Mouse (Mus musculus) activated CD4-positive, CD25-positive, alpha-beta regulatory T cell, adult 4 months (primary cell): Measurements from ENCODE around the gene Abcg1. TPM values are rescaled to one million over a fixed set of nuclear protein-coding genes. Genes with fewer than 3 reads are reported as not detected.
A peak's percentile ranks its signal among the peaks of the same experiment; 100 is the strongest.

Experiments
- ATAC-seq: one replicate; pipeline ENCODE4 v1.8.0; 2017
- polyA plus RNA-seq, 2 experiments: library from polyadenylated mRNA; unstranded; fragments of 100-300 nt; shearing (Covaris generic); gene quantifications; one replicate each; pipeline ENCODE4 v1.2.1; 2017

Gene Abcg1
- polyA plus RNA-seq, 2 experiments from 2014 or later: 104 to 116 TPM

DNA sequence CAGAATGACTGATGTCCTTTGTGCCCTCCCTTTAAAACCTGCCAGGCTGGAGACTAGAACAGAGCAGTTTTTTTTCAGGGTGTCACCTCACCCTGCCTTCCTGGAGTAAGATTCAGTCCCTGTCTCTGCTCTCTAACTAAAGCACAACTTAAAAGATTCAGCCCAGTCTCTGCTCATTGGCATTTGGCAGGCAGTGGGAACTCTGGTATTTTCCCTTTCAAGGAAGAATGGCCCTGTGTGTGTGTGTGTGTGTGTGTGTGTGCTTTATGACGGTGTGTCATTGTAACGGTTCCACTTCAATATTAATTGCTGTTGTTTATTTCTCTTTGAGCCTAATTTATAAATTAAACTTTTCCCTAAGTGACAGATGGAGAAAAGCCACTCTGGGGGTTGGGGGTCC, 14.7 kb upstream of the Abcg1 start:
- no peak for ATAC-seq

DNA sequence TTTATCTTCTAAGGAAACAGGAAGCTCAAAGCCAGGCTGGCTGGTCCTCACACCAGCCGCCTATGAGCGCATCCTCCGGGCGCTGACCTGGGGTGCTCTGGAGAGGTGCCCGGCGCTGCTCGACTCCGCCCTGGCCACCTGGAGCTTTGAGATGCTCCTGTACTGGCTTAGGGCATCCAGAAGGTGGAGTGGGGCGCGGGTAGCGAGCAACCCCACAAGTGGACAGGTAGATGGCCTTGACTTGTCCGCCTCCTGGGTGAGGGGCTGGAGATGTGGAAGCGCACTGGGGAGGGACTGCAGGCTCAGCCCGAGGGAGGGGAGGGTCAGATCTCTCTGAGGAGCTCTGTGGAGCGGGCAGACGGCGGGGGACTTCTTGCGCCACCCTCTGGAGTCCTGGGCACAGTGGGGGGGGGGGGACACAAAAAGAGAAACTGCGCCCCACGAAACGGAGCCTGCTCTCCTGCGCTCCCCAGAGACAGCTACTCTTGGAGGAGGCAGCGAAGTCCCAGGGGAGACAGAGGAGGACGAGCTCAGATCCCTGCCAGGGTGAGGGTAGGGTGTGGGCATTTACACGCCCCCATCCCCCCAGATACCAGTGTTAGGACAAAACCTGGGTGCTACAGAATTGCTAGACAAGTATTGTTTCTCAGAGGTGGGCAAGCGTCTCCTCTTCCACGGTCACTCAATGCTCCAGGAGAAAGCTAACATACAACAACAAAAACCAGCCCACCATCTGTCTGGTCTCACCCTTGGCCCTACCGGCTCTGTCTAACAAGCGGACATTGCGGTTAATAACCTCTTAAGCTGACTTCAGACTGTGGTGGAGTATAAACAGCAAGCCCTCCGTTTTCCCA, 643 bp downstream of the Abcg1 start:
- ATAC-seq: peak; percentile 7

- ATAC-seq: peak; percentile 65
These were observed 1.2 kb downstream of the Abcg1 start for GRCm38 (mm10) chr17:31058745-31059085.

DNA sequence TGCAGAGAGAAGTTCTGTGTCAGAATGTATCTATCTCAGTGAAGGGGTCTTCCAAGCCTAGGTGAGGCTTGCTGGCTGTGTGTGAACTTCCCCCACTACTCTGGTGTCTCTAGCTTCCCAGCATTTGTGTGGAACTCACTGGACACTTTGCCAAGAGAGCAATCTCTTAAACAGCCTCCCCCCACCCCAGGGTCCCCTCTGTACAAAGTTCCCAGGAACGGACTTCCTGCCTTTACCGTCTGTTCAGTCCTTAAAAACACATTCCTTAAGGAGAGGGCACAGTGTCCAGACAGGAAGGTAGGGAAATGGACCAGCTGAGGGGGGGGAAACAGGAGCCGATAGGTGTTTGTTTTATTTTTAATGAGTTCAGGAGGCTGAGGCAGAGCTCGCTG, 2.7 kb downstream of the Abcg1 start:
- ATAC-seq: no peak

DNA sequence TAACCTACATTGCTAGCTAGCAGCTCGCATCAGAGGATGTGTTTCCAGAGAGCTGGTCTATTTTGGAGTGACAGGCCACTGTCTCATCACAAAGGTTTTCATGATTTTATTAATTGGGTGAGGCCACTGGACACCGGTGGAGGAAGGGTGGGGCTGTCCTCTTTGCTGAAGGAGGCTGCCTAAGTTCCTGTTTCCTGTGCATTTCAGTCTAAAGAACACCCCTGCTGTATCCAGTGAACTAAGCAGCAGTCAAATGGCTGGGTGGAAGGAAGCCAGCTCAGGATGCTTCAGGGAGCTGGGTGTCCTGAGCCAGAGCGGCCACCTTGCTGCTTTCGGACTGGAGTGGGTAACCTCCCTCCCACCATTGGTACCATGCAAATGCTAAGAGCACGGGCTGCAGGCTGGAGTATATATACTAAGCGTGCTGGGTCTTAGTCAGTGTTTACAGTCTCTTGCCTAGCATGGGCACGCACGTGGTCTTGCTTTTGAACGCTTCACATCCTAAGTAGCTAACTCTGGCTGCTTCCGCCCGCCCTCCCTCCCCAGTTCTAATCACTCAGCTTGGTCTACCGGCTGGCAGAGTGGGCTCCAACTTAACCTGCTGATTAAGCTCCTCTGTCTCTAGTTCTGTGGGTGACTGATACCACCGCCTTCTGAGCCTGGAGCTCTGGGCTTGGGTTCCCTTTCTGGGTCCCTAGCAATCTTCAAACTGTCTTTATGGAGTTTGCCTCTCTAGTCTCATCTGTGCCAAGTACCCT, 3.3 kb downstream of the Abcg1 start:
- peak; percentile 30 for ATAC-seq

DNA sequence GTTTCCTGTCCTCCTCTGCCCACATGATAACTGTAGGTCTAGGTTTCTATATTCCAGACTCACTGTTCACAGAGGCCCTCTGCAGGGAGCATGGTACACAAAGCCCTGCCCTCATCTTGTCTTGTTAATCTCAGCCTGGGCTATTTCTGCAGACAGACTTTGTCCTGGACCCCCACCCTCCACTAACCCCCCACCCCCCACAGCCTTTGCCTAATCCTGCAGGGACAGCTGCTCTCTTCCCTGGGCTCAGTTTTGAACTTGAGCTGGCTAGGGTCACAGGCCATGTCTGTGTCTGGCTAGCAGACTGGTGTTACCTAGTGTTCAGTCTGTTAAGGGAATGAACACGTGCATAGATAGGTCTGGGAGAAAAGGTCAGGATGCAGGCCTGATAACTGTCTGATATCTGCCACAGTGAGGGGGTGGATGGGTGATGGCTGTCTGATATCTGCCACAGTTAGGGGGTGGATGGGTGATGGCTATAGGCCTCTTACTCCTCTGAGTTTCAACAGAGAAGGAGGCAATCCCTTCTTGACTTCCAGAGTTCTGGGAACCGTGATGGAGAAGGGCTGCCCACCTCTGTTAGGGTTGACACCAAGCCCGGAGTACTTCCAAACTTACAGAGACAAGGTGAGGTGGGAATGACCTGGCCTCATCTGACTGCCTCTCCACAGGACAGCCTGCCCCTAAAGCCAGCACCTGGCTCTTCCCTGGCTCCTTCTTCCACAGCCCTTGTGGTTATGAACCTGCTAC, 4.0 kb downstream of the Abcg1 start:
- no peak for ATAC-seq

DNA sequence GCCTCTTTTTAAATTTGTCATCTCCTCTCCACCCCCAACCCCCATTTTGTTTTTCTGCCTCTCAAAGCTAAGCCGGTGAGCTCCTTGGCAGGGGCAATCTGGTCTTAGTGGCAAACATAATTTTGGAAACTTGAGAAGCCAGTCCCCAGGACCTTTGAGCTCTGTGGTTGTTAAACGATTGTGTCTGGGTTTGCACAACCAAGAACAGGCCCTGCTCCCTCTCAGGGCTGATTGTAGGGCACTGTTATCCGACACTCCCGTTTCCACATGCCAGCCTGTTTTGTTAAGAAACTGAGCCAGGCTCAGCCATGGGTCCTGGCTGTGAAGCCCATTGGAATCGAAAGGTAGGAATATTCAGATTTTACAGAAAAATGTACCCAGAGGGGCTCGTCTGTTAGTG, 8.6 kb downstream of the Abcg1 start:
- ATAC-seq: no peak

DNA sequence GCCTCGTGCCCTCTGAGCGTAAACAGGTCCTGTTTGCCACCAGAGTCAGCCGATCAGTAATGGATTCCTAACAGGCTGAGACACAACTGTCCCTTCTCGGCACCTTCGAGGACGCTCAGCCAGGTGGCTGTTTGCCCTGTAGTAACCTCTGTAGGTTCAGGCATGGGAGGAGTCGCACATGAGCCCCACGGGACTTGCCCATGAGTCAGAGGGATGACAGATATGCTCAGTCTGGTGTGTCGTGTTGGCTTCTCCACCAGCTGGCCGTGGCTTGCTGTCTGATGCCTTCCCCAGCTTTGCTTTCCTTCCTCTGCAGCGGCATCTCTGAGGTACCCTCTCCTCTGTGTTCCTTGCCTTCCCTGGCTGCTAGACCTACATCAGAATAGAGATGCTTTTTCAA, 9.6 kb downstream of the Abcg1 start:
- ATAC-seq: peak; percentile 99

DNA sequence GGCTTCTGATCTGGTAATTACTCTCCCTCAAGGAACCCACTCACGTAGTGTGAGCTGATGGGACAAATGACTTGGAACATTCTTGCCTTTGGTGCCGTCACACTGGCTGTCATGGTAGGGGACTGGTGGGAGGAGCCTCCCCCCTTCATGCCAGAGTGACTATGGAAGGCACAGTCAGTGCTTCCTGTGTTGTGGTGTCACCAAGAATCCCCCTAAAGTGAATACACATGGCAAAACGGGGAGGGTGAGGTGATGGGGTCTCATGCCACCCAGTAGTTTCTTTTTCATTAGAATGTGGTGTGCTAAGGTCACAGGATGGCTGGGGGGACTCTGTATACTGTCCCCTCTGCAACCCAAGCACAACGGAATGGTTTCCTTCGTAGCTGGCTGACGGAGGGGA, 11.6 kb downstream of the Abcg1 start:
- ATAC-seq: no peak

DNA sequence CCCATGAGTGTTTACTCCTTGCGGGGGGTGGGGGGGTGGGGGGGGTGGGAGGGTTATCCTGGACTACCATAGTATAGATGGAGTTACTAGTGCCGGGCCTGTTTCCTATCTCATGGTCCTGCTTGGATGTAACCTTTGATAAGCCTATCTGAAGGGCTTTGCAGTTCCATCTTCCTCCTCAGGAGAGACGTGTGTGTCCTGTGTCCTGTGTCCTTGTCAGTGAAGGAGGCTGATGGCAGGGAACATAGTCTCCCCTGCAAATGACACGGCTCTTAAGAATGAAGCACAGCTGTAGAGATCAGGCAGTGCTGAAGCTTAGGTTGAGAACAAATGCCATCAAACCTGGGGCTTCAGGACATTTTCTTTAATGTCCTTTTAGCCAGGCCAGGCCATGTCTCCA, 12.4 kb downstream of the Abcg1 start:
- ATAC-seq: no peak

GRCm38 (mm10) chr17:31070403-31071185, 13.1 kb downstream of the Abcg1 start:
- no peak for ATAC-seq

DNA sequence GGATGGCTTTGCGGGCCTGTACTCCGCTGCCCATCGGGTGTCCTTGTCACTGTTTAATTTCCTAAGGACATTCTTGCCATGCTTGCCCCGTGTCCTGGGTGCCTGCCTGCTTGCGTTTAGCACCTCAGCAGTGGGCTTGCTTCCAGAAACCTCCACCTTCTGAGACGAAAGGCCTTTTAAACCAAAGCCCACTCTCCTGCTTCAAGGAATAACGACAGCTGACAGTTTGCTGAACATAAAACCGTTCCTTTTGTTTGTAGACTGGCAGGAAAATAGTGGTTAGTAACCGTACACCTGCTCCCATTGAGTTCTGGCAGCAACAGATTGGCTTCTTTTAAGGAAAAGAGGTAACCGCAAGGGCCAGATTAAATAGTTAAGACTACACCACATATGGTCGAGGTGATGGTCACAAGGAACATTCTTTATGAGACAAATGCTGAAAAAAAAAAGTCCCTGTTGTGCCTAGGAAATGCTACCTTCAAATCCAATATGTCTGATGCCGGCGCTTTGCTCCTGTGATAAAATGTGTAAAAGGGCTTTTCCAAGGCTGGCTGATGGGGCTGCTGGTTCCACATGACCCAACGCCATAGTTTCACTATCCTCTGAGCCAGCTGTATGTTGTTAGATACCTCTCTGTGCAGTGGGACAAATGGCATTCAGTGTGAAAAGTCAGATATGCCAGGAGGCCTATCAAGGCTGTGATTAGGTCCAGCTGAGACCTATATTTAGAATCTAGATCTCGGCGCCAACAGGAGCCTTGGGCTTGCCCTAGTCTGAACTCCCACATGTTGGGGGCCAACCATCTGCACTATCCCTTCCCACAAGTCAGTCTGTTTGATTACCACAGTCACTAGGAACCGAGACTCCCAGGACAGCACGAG, 14.2 kb downstream of the Abcg1 start:
- ATAC-seq: no peak

GRCm38 (mm10) chr17:31072872-31073271, 15.4 kb downstream of the Abcg1 start:
- ATAC-seq: no peak

DNA sequence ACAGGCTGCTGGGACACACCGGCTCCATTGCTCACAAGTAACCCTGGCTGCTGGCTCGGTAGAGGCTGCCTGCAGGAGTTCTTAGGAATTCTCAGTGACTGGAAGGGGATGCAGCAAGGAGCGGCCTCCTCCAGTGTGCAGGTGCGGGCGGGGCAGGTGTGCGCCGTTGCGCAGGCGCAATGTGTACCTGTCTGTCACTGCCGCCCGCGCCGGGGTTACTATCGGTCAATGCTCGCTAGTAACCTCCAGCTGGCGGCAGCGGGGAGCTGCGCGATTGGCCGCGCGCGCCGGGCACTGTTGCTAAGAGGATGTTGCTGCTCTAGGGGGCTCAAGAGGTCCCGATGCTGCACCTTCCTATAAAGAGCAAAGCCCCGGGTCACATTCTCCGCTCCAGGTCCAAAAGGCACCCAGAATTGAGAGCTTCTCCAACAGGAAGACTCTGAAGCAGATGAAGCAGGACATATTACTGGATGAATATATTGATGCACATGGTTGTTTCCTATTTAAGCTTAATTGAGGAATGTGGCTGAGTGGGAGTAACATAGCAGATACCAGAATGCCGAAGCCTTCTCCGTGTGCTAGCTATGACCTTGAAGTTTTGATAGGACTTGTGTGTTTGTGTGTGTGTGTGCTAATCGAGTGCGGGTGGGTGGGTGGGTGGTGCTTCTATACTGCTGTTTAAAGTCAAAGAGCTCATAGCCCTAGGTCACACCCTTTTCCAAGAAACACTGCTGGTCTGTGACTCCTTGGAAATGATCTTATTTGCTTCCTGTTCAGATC, 16.0 kb downstream of the Abcg1 start:
- ATAC-seq: peak; percentile 51

GRCm38 (mm10) chr17:31074053-31074590, 16.6 kb downstream of the Abcg1 start:
- ATAC-seq: no peak

- no peak for ATAC-seq
These were observed 17.2 kb downstream of the Abcg1 start for GRCm38 (mm10) chr17:31074666-31075065.

DNA sequence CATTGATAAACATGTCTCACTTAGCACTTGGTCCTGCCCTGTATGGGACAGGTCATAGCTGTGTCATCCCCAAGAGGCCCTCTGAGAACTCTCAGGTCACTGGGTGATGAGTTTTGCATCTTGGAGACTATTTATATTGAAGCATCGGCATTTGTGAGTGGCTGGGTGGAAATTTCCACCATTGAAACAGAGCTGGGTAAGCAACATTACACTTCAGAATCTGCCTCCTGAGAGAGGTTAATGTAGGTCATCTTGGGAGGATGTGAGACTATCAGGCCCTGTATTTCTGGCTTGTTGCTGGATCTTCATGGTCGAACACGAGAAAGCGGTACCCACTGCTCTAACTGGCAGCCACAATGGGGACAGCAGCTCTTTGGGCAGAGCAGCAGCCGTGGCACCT, 18.0 kb downstream of the Abcg1 start:
- peak; percentile 52 for ATAC-seq

GRCm38 (mm10) chr17:31077561-31077960, 20.1 kb downstream of the Abcg1 start:
- ATAC-seq: peak; percentile 56

DNA sequence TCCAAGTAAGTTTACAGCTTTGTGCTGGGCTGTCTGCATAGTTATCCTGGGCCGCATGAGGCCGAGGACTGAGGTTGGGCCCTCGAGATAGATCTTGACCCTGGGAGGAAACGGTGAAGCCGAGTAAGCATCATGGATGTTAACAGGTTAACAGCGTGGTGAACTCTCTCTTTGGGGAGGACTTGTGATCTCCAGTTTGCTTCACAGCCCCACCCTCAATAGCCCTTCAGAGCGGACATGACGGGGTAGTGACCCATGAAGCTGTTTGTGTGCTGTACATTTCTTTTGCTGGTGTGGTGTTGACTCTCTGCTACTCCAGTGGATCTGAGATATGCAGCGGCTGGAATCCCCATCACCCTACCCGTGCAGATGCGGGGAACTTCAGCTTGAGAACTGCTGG, 21.1 kb downstream of the Abcg1 start:
- no peak for ATAC-seq

DNA sequence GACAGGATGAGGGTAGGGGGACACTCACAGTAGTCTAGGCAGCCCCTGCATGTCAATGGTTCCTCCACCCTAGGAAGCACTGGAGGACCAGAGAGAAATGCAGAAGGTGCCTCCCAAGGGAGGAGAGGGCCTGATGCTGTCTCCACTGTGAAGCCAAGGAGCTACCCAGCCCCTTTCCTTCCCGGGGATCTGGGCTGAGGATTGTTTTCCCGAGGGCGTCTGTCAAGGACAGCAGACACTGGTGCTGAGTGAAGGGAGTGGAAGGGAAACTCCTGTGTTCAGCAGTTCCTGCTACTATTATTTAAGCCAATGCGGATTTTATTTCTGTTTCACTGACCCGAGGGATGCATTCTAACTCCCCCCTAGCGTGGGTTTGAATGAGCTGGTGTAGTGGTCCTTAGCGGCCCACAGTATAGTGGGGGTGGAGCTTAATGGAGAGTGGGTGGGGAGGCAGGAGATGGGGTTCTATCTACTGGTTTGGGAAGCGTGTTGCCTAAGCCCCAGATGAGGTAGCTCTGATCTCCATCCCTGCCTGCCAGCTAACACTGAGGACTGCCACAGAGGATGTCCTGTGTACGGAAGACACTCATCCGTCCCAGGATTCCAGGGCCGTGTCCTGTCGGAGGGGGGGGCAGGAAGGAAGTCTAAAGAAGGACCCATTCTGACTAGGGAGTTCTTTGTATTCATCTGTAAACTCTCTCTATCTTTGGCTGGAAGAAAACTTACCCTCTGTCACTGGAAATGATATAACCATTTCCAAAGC, 21.8 kb downstream of the Abcg1 start:
- no peak for ATAC-seq
